Mouse (Mus musculus) lung, postnatal 0 days (tissue): ENCODE data around the gene Pdxp.

Experiments used
- CTCF ChIP-seq: IDR thresholded peaks from 2 replicates; pipeline ENCODE4 v1.5.1; 2016; ENCODE audit warnings: antibody characterized with exemption, mild to moderate bottlenecking
- EP300 ChIP-seq: IDR thresholded peaks from 2 replicates; pipeline ENCODE4 v1.6.1; 2016; ENCODE audit warnings: antibody characterized with exemption, mild to moderate bottlenecking, control low read depth

DNA sequence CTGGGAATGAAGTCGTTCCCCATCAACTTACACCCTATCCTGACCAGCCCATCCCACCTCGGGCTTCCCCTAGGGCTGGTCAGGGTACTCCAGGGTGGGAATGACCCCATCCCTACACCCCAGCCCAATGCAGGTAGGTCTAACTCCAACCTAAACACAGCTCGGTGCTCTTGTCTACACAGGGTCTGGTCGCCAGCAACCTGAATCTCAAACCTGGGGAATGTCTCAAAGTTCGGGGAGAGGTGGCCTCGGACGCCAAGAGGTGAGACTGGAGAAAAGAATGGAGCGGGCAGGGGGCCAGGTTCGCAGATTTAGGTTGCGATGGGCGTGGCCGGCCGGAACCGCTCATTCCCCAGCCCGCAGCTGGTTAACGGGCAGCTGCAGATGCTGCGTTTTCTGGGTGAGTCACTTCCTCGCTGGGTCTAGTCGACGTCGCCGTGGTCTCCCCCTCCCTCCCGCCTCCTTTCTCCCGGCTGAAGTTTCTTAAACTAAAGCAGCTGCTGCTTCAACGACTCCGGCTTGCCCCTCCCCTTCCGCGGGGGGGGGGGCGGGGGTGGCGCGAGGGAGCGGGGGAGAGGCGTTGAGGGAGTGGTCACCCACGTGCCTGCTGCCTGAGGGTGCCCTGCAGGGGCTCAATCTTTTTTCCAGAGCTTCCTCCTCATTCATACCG lies 14.2 kb downstream of the Pdxp start:
- no peak for TF ChIP-seq CTCF
- no peak for TF ChIP-seq EP300
